Mouse (Mus musculus) Patski (cell line): ENCODE data around the gene Ahdc1. TPM values are rescaled to one million over a fixed set of nuclear protein-coding genes. Genes with fewer than 3 reads are reported as not detected.

Source experiments
- ATAC-seq: fragments of 100-300 bp; one replicate; pipeline ENCODE4 v1.8.0; 2021
- CTCF ChIA-PET: fragments of 350-600 bp; sonication (Branson Sonifier 250); formaldehyde crosslinking; loops from one replicate; lab custom pipeline; 2022; ENCODE audit warnings: inconsistent platforms; lab: Charles Lee
- POLR2A ChIA-PET: fragments of 350-600 bp; sonication (Branson Sonifier 250); formaldehyde crosslinking; loops from one replicate; lab custom pipeline; 2022; ENCODE audit warnings: antibody characterized with exemption, inconsistent platforms; lab: Charles Lee
- DNase-seq: peaks from one replicate; pipeline ENCODE4 v3.0.0-alpha.2; 2011; ENCODE audit warnings: low read depth, low spot score
- H3K27me3 ChIP-seq: fragments of 371-371 bp; one replicate; pipeline ENCODE4 v1.5.1; 2021
- CTCF ChIP-seq: fragments of 100-300 bp; IDR thresholded peaks from one replicate; pipeline ENCODE4 v1.5.1; 2021
- in situ Hi-C: fragments of 300-500 bp; cut with MboI; formaldehyde crosslinking; loops from 3 replicates; pipeline ENCODE4 v1.11.1; 2018; ENCODE audit warnings: low pct_unique_long_range_greater_than_20kb, mixed read lengths
- polyA plus RNA-seq: library from polyadenylated mRNA; unstranded; gene quantifications from one replicate; pipeline ENCODE4 v1.2.3, GENCODE M21; 2021

Ahdc1 gene
- 25.6 TPM for polyA plus RNA-seq

DNA sequence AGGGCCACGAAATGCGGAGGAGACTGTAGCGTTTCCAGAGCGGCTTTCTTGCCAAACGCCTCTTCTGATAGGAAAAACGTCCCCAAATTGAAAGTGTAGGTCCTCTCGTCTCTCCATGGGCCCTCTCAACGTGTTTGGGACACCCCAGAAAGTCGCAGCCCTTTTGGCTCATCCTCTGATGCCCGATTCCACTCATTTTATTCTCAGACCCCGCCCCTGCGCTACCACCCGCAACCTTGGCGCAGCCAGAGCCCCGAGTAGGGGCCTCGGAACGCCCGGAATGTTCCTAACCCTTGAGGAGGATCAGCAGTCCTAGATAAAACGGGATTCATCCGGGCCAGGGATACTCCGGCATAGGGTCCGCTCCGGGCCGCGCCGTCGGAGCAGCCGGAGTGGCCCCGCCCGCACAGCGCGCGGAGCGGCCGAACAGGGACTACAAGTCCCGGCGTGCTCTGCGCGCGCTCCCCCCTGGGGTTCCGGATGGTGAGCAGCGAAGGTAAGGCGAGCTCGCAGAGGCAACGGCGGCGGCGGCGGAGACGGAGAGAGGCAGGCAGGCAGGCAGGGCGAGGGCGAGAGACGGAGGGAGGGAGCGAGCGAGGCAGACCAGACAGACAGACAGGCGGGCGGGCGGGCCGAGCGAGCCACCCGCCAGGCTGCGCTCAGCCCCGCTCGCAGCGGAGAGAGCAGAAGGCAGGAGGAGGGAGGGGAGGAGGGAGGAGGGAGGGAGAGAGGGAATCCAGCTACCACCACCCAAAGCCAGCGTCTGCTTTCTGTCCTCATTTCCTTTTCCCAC lies at the start of gene Ahdc1:
Ahdc1 (plus strand) TSS at position 233 of the 793 bp plus-strand sequence.
- in situ Hi-C loops, result loop anchor here (5.0 kb wide), 1 partner anchor 46 kb away; no protein-coding TSS in a partner anchor
- no peak for TF ChIP-seq CTCF
- DNase-seq (no peak), ATAC-seq (peak; percentile 32)
- H3K27me3 ChIP-seq, result no peaks in the 10 kb centered on the region
- POLR2A ChIA-PET, result interaction anchor here (0.7 to 4.5 kb wide), 4 partner anchors 10 to 102 kb away, joined by 3 to 30 read pairs (median 4); no protein-coding TSS in a partner anchor
- CTCF ChIA-PET, result interaction anchor here (2.6 kb wide), 1 partner anchor 189 kb away, joined by 10 read pairs; no protein-coding TSS in a partner anchor

DNA sequence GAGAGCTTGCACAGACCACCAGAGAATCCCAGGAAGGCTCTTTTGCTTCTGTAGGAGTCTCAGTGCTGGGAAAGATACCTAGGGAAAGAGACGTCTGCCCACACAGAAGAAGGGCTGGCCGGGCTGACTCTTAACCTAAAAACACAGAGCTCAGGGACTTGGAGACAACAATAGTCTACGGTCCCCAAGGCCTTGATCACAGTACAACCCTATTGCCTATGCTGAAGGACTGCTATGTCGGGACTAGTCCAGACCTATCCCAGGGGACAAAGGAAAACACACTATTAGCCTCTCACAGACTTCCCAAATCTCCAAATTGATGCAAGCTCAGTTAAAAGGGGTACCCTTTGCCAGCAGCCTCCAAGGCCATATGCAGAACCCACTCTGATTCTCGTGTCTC lies 49.2 kb upstream of the Ahdc1 start:
- in situ Hi-C loops, result no loop called here
- ChIA-PET CTCF (no interaction called here), POLR2A (no interaction called here)
- no peak for ATAC-seq
- H3K27me3 ChIP-seq, result no peaks in the 10 kb centered on the region
- DNase-seq, result no peak
- no peak for TF ChIP-seq CTCF

DNA sequence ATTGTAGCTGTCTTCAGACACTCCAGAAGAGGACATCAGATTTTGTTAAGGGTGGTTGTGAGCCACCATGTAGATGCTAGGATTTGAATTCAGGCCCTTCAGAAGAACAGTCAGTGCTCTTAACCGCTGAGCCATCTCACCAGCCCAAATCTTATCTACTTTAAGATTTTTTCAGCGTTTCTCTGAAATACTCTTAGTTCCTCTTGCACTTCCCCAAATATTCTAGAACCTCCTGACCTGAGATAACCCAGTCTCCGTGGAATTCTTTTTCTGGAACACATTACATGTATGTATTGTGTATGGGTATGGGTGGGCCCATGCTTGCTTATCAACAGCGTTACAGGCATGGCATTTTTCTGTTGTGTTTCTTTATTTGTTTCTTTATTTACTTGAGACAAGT lies 48.4 kb upstream of the Ahdc1 start:
- ChIA-PET POLR2A (no interaction called here), CTCF (no interaction called here)
- no peak for TF ChIP-seq CTCF
- in situ Hi-C loops, result no loop called here
- no peaks in the 10 kb centered on the region for H3K27me3 ChIP-seq
- no peak for DNase-seq
- no peak for ATAC-seq

DNA sequence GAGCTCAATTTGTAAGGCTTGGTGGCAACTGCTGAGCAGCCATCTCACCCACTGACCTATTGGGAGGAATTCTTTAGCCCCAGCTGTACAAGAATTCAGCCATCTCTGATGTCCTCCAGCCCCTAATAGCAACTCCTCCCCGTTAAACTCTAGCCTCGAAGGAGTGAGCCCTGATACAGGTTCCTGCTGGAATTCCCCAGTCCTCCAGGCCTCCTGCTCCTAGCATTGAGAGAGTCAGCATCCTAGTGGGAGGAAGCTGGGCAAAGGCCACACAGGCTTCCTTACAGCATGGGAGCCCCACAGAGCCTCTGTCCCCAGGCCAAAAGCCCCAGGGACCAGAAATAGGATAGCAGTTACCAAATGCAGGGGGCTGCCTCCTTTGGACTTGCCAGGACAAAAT lies 47.6 kb upstream of the Ahdc1 start:
- CTCF ChIA-PET, result no interaction called here
- no peak for TF ChIP-seq CTCF
- in situ Hi-C loops, result no loop called here
- DNase-seq (no peak), ATAC-seq (no peak)
- POLR2A ChIA-PET, result no interaction called here
- no peaks in the 10 kb centered on the region for H3K27me3 ChIP-seq

DNA sequence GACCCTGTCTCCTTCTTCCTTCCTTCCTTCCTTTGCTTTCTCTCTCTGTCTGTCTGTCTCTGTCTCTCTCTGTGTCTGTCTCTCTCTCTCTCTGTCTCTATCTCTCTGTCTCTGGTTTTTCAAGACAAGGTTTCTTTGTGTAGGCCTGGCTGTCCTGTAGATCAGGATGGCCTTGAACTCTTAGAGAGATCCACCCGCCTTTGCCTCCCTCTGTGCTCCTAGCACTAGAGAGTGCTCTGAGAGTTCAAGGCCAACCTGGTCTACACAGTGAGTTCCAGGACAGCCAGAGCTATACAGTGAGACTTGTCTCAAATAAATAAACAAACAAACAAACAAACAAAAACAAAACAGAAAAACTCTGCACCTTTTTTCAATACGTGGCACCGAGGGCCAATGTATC lies 47.0 kb upstream of the Ahdc1 start:
- DNase-seq, result no peak
- POLR2A ChIA-PET, result no interaction called here

DNA sequence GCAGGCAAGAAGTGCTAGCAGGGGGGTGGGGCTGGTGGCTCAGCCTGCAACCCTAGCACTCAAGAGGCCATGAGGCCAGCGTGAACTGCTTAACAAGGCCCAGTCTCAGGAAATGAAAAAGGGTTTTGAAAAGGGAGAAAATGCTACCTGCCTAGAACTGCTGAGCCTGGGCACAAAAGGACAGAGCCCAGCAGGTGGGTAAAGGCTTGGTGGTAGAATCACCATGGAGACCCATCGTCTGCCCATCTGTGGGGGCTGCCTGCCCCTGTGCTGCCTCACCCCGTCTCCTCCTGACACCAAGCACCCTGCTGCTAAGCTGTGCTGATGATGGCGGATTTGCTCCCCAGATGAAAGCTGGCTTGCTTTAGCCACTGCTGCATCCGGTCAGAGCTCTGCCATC lies 46.6 kb upstream of the Ahdc1 start:
- ATAC-seq, result no peak
- CTCF ChIA-PET, result interaction anchor here (1.3 kb wide), 1 partner anchor 10 kb away, joined by 3 read pairs; the partner anchor contains the start of gene Fgr

More for the DNA sequence above, 47.0 kb upstream of the Ahdc1 start:
- no peak for ATAC-seq
- TF ChIP-seq CTCF, result no peak
- CTCF ChIA-PET, result interaction anchor here (1.3 kb wide), 1 partner anchor 10 kb away, joined by 3 read pairs; the partner anchor contains the start of gene Fgr
- in situ Hi-C loops, result no loop called here
- H3K27me3 ChIP-seq, result no peaks in the 10 kb centered on the region

DNA sequence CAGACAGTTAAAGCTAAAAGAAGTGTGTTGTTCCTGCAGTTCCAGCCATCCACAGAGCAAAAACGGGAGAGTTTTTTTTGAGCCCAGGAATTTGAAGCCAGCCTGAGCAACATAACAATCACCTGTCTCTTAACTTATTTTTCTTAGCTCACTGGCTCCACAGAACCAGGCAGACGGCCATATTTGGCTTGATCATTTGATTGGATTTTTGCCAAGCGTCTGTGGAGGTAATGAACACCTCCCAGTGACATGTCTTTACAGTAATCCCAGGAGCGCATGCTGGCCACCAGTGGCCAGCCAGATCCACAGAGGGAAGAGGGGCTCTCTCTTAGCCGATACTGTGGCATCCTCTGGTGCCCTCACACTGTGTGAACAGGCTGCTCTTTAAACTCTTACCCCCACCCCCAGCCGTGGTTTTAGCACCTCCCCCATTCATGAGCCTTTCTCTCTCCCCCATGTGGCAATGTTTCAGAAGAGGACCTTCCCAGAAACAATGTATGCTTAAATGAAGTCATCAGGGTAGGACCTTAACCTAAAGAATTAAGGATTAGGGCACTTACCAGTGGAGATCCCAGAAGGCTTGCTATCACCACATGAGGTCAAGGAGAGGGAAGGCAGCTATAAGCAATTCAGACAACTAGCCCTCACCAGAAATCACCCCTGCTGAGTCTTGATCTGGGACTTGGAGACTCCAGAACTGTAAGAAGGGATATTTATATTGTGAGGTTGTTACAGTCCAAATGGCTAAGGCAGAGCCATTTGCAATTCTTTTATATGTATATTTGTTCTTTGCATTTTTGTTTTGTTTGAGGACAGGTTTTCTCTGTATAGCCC lies 42.7 kb upstream of the Ahdc1 start:
- ATAC-seq (no peak), DNase-seq (no peak)
- in situ Hi-C loops, result no loop called here
- ChIA-PET POLR2A (no interaction called here), CTCF (no interaction called here)
- no peak for TF ChIP-seq CTCF
- no peaks in the 10 kb centered on the region for H3K27me3 ChIP-seq

More for the DNA sequence above, 46.6 kb upstream of the Ahdc1 start:
- in situ Hi-C loops, result no loop called here
- POLR2A ChIA-PET, result no interaction called here
- H3K27me3 ChIP-seq, result no peaks in the 10 kb centered on the region
- DNase-seq, result no peak
- no peak for TF ChIP-seq CTCF

DNA sequence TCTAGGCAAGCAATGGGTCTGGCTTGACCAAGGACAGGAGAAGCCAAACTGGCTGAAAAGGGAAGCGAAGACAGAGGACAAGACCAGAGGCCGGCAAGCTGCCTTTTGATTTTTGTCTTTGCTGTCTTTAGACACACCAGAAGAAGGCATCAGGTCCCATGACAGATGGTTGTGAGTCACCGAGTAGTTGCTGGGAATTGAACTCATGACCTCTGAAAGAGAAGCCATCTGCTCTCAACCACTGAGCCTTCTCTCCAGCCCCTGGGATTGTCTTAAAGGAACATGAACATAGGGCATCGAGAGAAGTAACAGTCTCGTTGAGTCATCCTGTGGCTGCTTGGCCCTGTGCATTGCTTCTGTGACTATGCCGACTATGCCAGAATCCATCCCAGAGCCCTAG lies 39.5 kb upstream of the Ahdc1 start:
- no peak for ATAC-seq
- no peak for DNase-seq
- ChIA-PET POLR2A (no interaction called here), CTCF (no interaction called here)
- no peak for TF ChIP-seq CTCF
- in situ Hi-C loops, result no loop called here
- H3K27me3 ChIP-seq, result no peaks in the 10 kb centered on the region

DNA sequence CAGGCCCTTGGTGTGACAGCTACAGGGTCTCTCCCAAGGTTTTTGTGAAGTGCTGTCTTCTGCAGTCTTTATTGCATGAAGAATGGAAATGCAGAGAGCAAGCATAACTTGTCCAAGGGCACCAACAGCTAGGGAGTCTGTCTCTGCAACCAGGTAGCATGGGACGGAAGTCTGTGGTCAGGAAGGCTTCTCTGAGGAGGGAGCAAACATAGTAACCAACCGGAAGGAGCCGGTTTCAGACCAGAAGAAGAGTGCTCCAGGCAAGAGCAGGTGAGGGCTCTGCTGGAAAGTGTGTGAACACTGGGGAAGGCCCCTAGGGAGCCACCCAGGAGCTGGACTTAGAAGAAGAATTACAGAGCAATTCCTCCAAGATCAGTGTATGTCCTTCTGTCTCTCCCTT lies 39.0 kb upstream of the Ahdc1 start:
- CTCF ChIA-PET, result no interaction called here
- DNase-seq (no peak), ATAC-seq (no peak)
- in situ Hi-C loops, result no loop called here
- H3K27me3 ChIP-seq, result no peaks in the 10 kb centered on the region
- TF ChIP-seq CTCF, result no peak
- POLR2A ChIA-PET, result no interaction called here

DNA sequence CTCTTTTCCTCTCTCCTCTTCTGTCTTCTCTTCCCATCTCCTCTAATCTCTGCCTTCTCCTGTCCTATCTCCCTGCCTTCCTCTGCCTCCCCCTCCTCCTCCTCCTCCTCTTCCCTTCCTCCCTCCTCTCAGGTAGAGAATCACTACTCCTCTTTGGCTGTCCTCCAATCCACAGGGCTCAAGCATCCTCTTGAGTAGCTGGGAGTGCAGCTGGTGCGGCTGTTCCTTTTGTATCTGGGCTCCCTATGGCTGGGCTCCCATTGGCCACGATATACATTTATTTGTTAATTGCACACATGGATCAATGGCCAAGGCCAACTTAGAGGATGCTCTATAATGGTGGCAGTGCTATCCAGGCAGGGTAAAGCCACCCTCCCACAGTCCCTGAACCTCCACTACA lies 38.5 kb upstream of the Ahdc1 start:
- no peak for DNase-seq
- in situ Hi-C loops, result no loop called here
- ChIA-PET POLR2A (interaction anchor here (0.5 kb wide), 1 partner anchor 28 kb away, joined by 3 read pairs; no protein-coding TSS in a partner anchor), CTCF (no interaction called here)
- no peaks in the 10 kb centered on the region for H3K27me3 ChIP-seq
- no peak for TF ChIP-seq CTCF
- no peak for ATAC-seq
